Mouse (Mus musculus): ENCODE measurements around the gene Retreg2. TPM values are rescaled to one million over a fixed set of nuclear protein-coding genes. Genes with fewer than 3 reads are reported as not detected.

Retreg2 gene
- 51.8 and 214 TPM in 2 replicates for polyA plus RNA-seq (2021; fragmentation: Nextera tagmentation)
- long read RNA-seq, experiment 1, transcript Retreg2-204 (9 exons, 2,477 nt): minor isoform, 6 of 214 reads
- long read RNA-seq, experiment 1, transcript Retreg2-208 (10 exons, 2,438 nt): minor isoform, 30 of 214 reads
- long read RNA-seq, experiment 1, transcript Retreg2-201 (9 exons, 2,561 nt): major isoform, 111 of 214 reads
- long read RNA-seq, experiment 1, partial matches to known transcripts: 54 of 214 reads
- long read RNA-seq, experiment 1, other reads (novel, unspliced or antisense): 11 of 214 reads
- long read RNA-seq, experiment 2, transcript Retreg2-208 (10 exons, 2,438 nt): minor isoform, 7 of 74 reads
- long read RNA-seq, experiment 2, transcript Retreg2-201 (9 exons, 2,561 nt): major isoform, 14 of 74 reads
- long read RNA-seq, experiment 2, partial matches to known transcripts: 52 of 74 reads
- long read RNA-seq, experiment 2, other reads (novel, unspliced or antisense): 1 of 74 reads

GRCm38 (mm10) chr1:75142301-75143261 is at the start of gene Retreg2, which contains the start of gene Cnppd1:
Gene Retreg2 (plus strand): TSS chr1:75142778.
Gene Cnppd1 (minus strand): TSS chr1:75142711.

GRCm38 (mm10) chr1:75124346-75125321 is 17.9 kb upstream of the Retreg2 start, which contains the start of gene Nhej1:
Gene Nhej1 (minus strand): TSS chr1:75125200.

GRCm38 (mm10) chr1:75133421-75134207 is 9.0 kb upstream of the Retreg2 start, which contains the start of gene Slc23a3:
Gene Slc23a3 (minus strand): TSS chr1:75133890.

GRCm38 (mm10) chr1:75168472-75169464 is 26.2 kb downstream of the Retreg2 start, which contains the start of gene Zfand2b:
Gene Zfand2b (plus strand): TSS chr1:75168646.

GRCm38 (mm10) chr1:75180105-75180590 is 37.6 kb downstream of the Retreg2 start, which contains the start of gene Abcb6:
Gene Abcb6 (minus strand): TSS chr1:75180392.

GRCm38 (mm10) chr1:75191622-75192402 is 49.2 kb downstream of the Retreg2 start, which contains the start of the genes Ankzf1 and Atg9a:
Gene Ankzf1 (plus strand): TSS chr1:75192151.
Gene Atg9a (minus strand): TSS chr1:75192196.

Other genes starting within 250 kb of the Retreg2 start
- 1.6 and 2.0 TPM in 2 replicates for gene Cryba2, start 249.6 kb upstream of the Retreg2 start, polyA plus RNA-seq (2021; fragmentation: Nextera tagmentation)
- gene Cfap65, start 207.2 kb upstream of the Retreg2 start, polyA plus RNA-seq (2021; fragmentation: Nextera tagmentation): 0.55 and 0.65 TPM in 2 replicates
- 0.10 and 0.13 TPM in 2 replicates for gene Ihh, start 191.1 kb upstream of the Retreg2 start, polyA plus RNA-seq (2021; fragmentation: Nextera tagmentation)
- gene Nhej1, start 17.6 kb upstream of the Retreg2 start, polyA plus RNA-seq (2021; fragmentation: Nextera tagmentation): 4.1 and 5.2 TPM in 2 replicates
- gene Slc23a3, start 8.9 kb upstream of the Retreg2 start, polyA plus RNA-seq (2021; fragmentation: Nextera tagmentation): 2.5 and 3.6 TPM in 2 replicates
- gene Cnppd1, start 67 bp upstream of the Retreg2 start, polyA plus RNA-seq (2021; fragmentation: Nextera tagmentation): 8.7 and 17.8 TPM in 2 replicates
- gene Zfand2b, start 25.9 kb downstream of the Retreg2 start, polyA plus RNA-seq (2021; fragmentation: Nextera tagmentation): 36.1 and 43.8 TPM in 2 replicates
- 10.6 and 12.0 TPM in 2 replicates for gene Abcb6, start 37.6 kb downstream of the Retreg2 start, polyA plus RNA-seq (2021; fragmentation: Nextera tagmentation)
- gene Ankzf1, start 49.4 kb downstream of the Retreg2 start, polyA plus RNA-seq (2021; fragmentation: Nextera tagmentation): 12.1 and 13.1 TPM in 2 replicates
- gene Atg9a, start 49.4 kb downstream of the Retreg2 start, polyA plus RNA-seq (2021; fragmentation: Nextera tagmentation): 44.9 and 63.6 TPM in 2 replicates
- 1.8 and 2.2 TPM in 2 replicates for gene Glb1l, start 68.0 kb downstream of the Retreg2 start, polyA plus RNA-seq (2021; fragmentation: Nextera tagmentation)
- gene Stk16, start 68.1 kb downstream of the Retreg2 start, polyA plus RNA-seq (2021; fragmentation: Nextera tagmentation): 79.4 and 83.1 TPM in 2 replicates
- 232 and 261 TPM in 2 replicates for gene Tuba4a, start 77.1 kb downstream of the Retreg2 start, polyA plus RNA-seq (2021; fragmentation: Nextera tagmentation)
- gene A630095N17Rik, start 89.3 kb downstream of the Retreg2 start, polyA plus RNA-seq (2021; fragmentation: Nextera tagmentation): not detected in 2 replicates
- gene Dnajb2, start 93.6 kb downstream of the Retreg2 start, polyA plus RNA-seq (2021; fragmentation: Nextera tagmentation): 57.8 and 73.1 TPM in 2 replicates
- 113 and 159 TPM in 2 replicates for gene Ptprn, start 121.7 kb downstream of the Retreg2 start, polyA plus RNA-seq (2021; fragmentation: Nextera tagmentation)
- 215 and 275 TPM in 2 replicates for gene Resp18, start 135.6 kb downstream of the Retreg2 start, polyA plus RNA-seq (2021; fragmentation: Nextera tagmentation)
- gene Dnpep, start 175.2 kb downstream of the Retreg2 start, polyA plus RNA-seq (2021; fragmentation: Nextera tagmentation): 81.6 and 92.2 TPM in 2 replicates
- gene Des, start 217.6 kb downstream of the Retreg2 start, polyA plus RNA-seq (2021; fragmentation: Nextera tagmentation): 1.2 and 1.5 TPM in 2 replicates
- 46.1 and 63.7 TPM in 2 replicates for gene Speg, start 232.5 kb downstream of the Retreg2 start, polyA plus RNA-seq (2021; fragmentation: Nextera tagmentation)